Mouse (Mus musculus): ENCODE results near the gene Lbhd2. TPM values are rescaled to one million over a fixed set of nuclear protein-coding genes. Genes with fewer than 3 reads are reported as not detected.

The Lbhd2 gene
- total RNA-seq (2015; ENCODE audit: low replicate concordance) (not detected in 2 replicates), total RNA-seq (2017; ENCODE audit: low replicate concordance) (not detected in 2 replicates)

- no peak for ATAC-seq (replicated peaks; ENCODE audit: low FRiP score, poor library complexity, severe bottlenecking)
These were observed at the start of gene Lbhd2 for GRCm38 (mm10) chr12:111406622-111407021. TSS of gene Lbhd2 (plus strand) at chr12:111406809.

GRCm38 (mm10) chr12:111360671-111361070, 45.9 kb upstream of the Lbhd2 start:
- no peak for ATAC-seq (replicated peaks; ENCODE audit: low FRiP score, poor library complexity, severe bottlenecking)

- ATAC-seq (replicated peaks; ENCODE audit: low FRiP score, poor library complexity, severe bottlenecking), result no peak
These were observed 45.1 kb upstream of the Lbhd2 start for GRCm38 (mm10) chr12:111361319-111362098.

- ATAC-seq (replicated peaks; ENCODE audit: low FRiP score, poor library complexity, severe bottlenecking), result no peak
These were observed 42.4 kb upstream of the Lbhd2 start for GRCm38 (mm10) chr12:111364234-111364633.

- no peak for ATAC-seq (replicated peaks; ENCODE audit: low FRiP score, poor library complexity, severe bottlenecking)
These were observed 39.5 kb upstream of the Lbhd2 start for GRCm38 (mm10) chr12:111367065-111367464.

GRCm38 (mm10) chr12:111370249-111370648, 36.4 kb upstream of the Lbhd2 start:
- ATAC-seq (replicated peaks; ENCODE audit: low FRiP score, poor library complexity, severe bottlenecking), result no peak

- no peak for ATAC-seq (replicated peaks; ENCODE audit: low FRiP score, poor library complexity, severe bottlenecking)
These were observed 34.7 kb upstream of the Lbhd2 start for GRCm38 (mm10) chr12:111371905-111372304.

- ATAC-seq (replicated peaks; ENCODE audit: low FRiP score, poor library complexity, severe bottlenecking), result no peak
These were observed 33.2 kb upstream of the Lbhd2 start for GRCm38 (mm10) chr12:111373411-111373810.

GRCm38 (mm10) chr12:111374727-111375126, 31.9 kb upstream of the Lbhd2 start:
- ATAC-seq (replicated peaks; ENCODE audit: low FRiP score, poor library complexity, severe bottlenecking), result no peak

- no peak for ATAC-seq (replicated peaks; ENCODE audit: low FRiP score, poor library complexity, severe bottlenecking)
These were observed 31.1 kb upstream of the Lbhd2 start for GRCm38 (mm10) chr12:111375559-111375958.

GRCm38 (mm10) chr12:111376053-111376452, 30.6 kb upstream of the Lbhd2 start:
- no peak for ATAC-seq (replicated peaks; ENCODE audit: low FRiP score, poor library complexity, severe bottlenecking)

- ATAC-seq (replicated peaks; ENCODE audit: low FRiP score, poor library complexity, severe bottlenecking), result peak; percentile 26; the same call in 1 of the 2 replicates
These were observed 29.7 kb upstream of the Lbhd2 start for GRCm38 (mm10) chr12:111376826-111377331.

- no peak for ATAC-seq (replicated peaks; ENCODE audit: low FRiP score, poor library complexity, severe bottlenecking)
These were observed 29.1 kb upstream of the Lbhd2 start, which contains the start of gene Cdc42bpb for GRCm38 (mm10) chr12:111377376-111377973. TSS of gene Cdc42bpb (minus strand) at chr12:111377718.

GRCm38 (mm10) chr12:111377986-111378490, 28.6 kb upstream of the Lbhd2 start:
- ATAC-seq (replicated peaks; ENCODE audit: low FRiP score, poor library complexity, severe bottlenecking), result no peak

GRCm38 (mm10) chr12:111378812-111379211, 27.8 kb upstream of the Lbhd2 start:
- ATAC-seq (replicated peaks; ENCODE audit: low FRiP score, poor library complexity, severe bottlenecking), result no peak

- no peak for ATAC-seq (replicated peaks; ENCODE audit: low FRiP score, poor library complexity, severe bottlenecking)
These were observed 20.5 kb upstream of the Lbhd2 start for GRCm38 (mm10) chr12:111385883-111386641.

GRCm38 (mm10) chr12:111386642-111387120, 19.9 kb upstream of the Lbhd2 start:
- ATAC-seq (replicated peaks; ENCODE audit: low FRiP score, poor library complexity, severe bottlenecking), result peak; percentile 35; the same call in 1 of the 2 replicates

GRCm38 (mm10) chr12:111387146-111387545, 19.5 kb upstream of the Lbhd2 start:
- no peak for ATAC-seq (replicated peaks; ENCODE audit: low FRiP score, poor library complexity, severe bottlenecking)

GRCm38 (mm10) chr12:111394008-111394407, 12.6 kb upstream of the Lbhd2 start:
- no peak for ATAC-seq (replicated peaks; ENCODE audit: low FRiP score, poor library complexity, severe bottlenecking)

- ATAC-seq (replicated peaks; ENCODE audit: low FRiP score, poor library complexity, severe bottlenecking), result no peak
These were observed 9.6 kb upstream of the Lbhd2 start for GRCm38 (mm10) chr12:111396997-111397396.

All from erythroblast, adult 5-6 weeks (primary cell).